Mouse (Mus musculus): ENCODE measurements around the gene Rapgef3.

DNA sequence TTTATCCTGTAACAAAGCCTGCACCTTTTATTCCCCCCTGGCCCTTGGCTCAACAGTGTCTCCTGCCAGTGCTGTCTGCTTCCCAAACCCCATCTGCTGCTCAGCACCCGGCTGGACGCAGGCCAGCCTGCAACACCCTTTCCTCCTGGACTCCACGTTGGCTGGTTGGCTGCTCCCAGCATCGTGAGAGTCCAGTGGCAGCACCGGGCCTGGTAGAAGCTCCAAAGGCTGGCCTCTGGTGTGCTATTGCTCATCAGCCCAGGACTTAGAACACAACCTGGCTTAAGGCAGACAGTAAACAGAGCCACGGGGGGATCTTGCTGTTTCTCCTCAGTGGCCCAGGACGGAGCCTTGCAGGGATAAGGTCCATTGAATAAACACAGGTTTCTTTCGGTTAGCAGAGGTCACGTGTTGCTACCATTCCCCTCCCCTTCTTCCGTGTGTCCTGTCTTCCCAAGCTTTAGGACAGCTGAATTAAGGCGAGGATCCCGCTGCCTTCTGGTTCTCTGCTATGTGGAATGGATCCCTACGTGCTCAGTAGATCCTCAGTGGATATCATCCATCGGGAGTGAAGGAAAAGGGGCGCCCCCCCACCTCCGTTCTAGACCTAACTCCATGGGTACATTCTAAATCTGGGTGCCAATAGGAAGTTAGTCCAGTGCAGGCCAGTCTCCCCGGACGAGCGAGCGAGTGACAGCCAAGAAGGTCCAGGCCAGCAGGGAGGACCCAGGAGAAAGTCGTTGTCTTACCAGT is 45.9 kb upstream of the Rapgef3 start:
- TF ChIP-seq POLR2A (IDR thresholded peaks at IDR 0.05; ENCODE audit: borderline replicate concordance, low read depth, low read length) (no peak), CTCF (IDR thresholded peaks at IDR 0.05; ENCODE audit: low read depth, low read length) (no peak)

Measured in bone marrow macrophage, adult 2 months (primary cell).